Mouse (Mus musculus): ENCODE results near the gene Mettl7a1. TPM values are rescaled to one million over a fixed set of nuclear protein-coding genes. Genes with fewer than 3 reads are reported as not detected.
A peak's percentile ranks its signal among the peaks of the same experiment; 100 is the strongest.
"Not testable (repeated sequence)": the region's sequence is repeated elsewhere in the genome, so short reads cannot be mapped to it uniquely, and the experiment has no call there.

Mettl7a1 gene
- polyA plus RNA-seq (2016; fragmentation: Nextera tagmentation; extraction: Ambion mirVana): 3.1 and 3.8 TPM in 2 replicates

DNA sequence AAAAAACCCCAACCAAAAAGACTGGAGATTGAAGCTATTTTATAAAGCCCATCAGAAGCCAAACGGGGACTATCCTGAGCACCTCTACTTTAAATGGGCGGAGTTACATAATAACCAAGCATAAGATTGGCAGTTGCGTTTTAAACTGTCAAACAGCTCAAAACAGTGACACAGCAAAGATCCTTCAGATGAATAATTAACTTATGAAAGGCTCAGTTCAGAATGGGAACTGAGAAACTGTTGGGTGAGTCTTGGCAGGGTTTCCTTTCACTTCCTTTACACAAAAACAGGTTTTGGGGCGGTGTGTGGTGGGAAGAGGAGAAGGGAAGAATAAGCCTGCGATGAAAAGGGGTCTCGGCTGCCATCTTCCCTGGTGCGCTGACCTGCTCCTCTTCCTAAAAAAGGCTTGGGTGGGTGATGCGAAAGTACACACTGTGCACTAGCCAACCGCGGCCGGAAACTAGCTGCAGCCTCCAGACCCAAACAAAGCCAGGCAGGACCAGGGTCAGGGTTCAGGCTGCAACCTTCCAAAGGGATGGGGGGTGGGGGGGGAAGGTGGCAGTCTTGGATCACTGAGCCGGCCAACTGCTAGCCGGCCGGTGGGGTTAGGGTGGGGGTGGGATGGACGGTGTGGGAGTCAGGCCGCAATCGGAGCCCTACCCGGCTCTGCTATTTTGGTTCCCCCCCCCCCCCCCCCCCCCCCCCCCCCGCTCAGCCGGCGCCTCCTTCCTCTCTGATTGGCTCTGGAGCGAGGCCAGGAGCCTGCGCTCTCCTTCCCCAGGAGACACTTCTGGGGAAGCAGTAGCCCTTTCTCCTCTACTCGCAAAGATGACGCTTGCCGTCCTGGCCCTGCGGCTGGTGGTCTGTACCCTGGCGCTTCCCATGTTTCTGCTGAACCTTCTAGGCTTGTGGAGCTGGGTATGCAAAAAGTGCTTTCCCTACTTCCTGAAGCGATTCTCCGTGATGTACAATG is at the start of gene Mettl7a1:
Gene Mettl7a1, plus strand, starts transcription at position 122 of the 973 bp plus-strand sequence.
- H3K4me2 ChIP-seq: peak within 1 kb of the TSS; percentile 88
- H3K9me3 ChIP-seq (replicated peaks): no peaks in the 10 kb centered on the region
- WGBS: 7% methylated on average over 22 of the region's 30 CpGs
- peak; percentile 87 for ATAC-seq (ENCODE audit: insufficient number of reproducible peaks, low FRiP score)
- H3K27ac ChIP-seq (ENCODE audit: poor library complexity, severe bottlenecking): peak within 1 kb of the TSS; percentile 82
- no peaks in the 10 kb centered on the region for H3K36me3 ChIP-seq
- peak within 1 kb of the TSS; percentile 57 for H3K4me3 ChIP-seq
- H3K4me1 ChIP-seq (replicated peaks): 0 out of 2 replicates have a peak, but pooled peaks cover 5% of the 10 kb centered on the region
- peak within 1 kb of the TSS; percentile 77 for H3K9ac ChIP-seq
- H3K27me3 ChIP-seq (replicated peaks): 0 out of 2 replicates have a peak, but pooled peaks cover 5% of the 10 kb centered on the region

- H3K27me3 ChIP-seq (replicated peaks): no peaks in the 10 kb centered on the region
- H3K9me3 ChIP-seq (replicated peaks): no peaks in the 10 kb centered on the region
- no peaks in the 10 kb centered on the region for H3K4me1 ChIP-seq (replicated peaks)
- H3K36me3 ChIP-seq: peaks cover 83% of the 10 kb centered on the region
- no peak overlapping the region for H3K4me3 ChIP-seq
- no peak overlapping the region for H3K27ac ChIP-seq (ENCODE audit: poor library complexity, severe bottlenecking)
- no peak for ATAC-seq (ENCODE audit: insufficient number of reproducible peaks, low FRiP score)
- 86% methylated on average over 6 of the region's 6 CpGs for WGBS
- no peak overlapping the region for H3K9ac ChIP-seq
- no peak overlapping the region for H3K4me2 ChIP-seq
These were observed 47.6 kb upstream of the Mettl7a1 start for GRCm38 (mm10) chr15:100256386-100256785.

- no peak for ATAC-seq (ENCODE audit: insufficient number of reproducible peaks, low FRiP score)
- no peaks in the 10 kb centered on the region for H3K4me1 ChIP-seq (replicated peaks)
- H3K9ac ChIP-seq: no peak overlapping the region
- H3K4me2 ChIP-seq: no peak overlapping the region
- no peak overlapping the region for H3K4me3 ChIP-seq
- H3K27ac ChIP-seq (ENCODE audit: poor library complexity, severe bottlenecking): no peak overlapping the region
- no peaks in the 10 kb centered on the region for H3K9me3 ChIP-seq (replicated peaks)
- 87% methylated on average over 5 of the region's 5 CpGs for WGBS
- H3K27me3 ChIP-seq (replicated peaks): no peaks in the 10 kb centered on the region
- peaks cover 83% of the 10 kb centered on the region for H3K36me3 ChIP-seq
These were observed 46.6 kb upstream of the Mettl7a1 start for GRCm38 (mm10) chr15:100257305-100257704.

DNA sequence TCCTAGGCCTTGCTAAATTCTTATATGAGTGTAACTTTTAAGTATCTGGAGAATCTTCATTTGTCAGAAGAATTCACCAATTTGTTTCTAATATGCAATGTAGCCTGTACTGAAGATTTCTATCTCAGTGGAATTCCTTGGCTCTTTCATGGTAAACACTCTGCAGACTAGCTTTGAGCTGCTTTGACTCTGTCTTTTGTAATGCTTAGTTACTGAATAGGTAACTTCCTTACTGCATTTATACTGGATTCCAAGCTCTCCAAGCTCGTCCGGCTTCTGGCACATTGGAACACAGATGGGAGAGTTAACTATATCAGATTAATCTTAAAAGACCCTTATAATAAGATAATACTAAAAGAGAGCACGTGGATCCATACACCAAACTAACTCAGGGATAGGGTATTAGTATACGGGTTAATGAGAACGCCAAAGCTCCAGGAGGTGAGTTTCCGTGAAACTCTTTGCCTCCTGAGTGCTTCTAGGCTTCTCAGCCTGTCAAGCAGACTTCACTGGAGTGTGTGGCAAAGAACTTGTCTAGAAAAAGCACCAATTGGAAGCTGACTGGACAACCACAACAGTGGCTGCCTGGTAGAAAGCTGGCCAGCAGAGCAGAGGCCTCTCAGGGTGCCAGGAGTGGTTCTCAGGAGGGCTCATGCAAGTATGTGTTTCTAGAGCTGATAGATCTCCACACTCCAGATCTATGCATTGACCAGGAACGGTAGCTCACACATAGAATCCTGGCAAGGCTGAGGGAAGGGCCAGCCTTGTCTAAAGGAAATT is 45.1 kb upstream of the Mettl7a1 start:
- ATAC-seq (ENCODE audit: insufficient number of reproducible peaks, low FRiP score): no peak
- Histone ChIP-seq H3K4me2 (no peak overlapping the region), H3K9me3 (replicated peaks) (no peaks in the 10 kb centered on the region), H3K36me3 (peaks cover 70% of the 10 kb centered on the region), H3K9ac (no peak overlapping the region), H3K4me1 (replicated peaks) (no peaks in the 10 kb centered on the region), H3K27me3 (replicated peaks) (no peaks in the 10 kb centered on the region), H3K27ac (ENCODE audit: poor library complexity, severe bottlenecking) (no peak overlapping the region), H3K4me3 (no peak overlapping the region)
- 94% methylated on average over 7 of the region's 7 CpGs for WGBS

DNA sequence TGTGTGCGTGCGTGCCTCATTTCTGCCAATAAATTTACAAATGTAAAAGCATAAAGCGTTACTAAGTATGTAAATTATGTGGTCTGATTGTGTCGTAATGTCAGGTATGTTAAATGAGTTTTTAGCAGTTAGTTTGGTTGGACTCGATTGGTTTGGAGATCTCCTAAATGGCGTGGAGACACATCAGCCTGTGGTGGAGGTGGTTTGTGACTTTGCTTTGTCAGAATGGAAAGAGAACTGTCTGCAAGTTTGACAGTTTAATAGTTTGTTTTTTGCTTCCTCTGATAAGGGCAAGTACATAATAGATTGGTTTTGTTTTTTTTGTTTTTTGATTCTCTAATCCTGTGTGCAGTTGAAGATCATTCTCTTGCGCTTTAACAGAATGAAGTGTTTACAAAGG is 43.6 kb upstream of the Mettl7a1 start:
- not testable (repeated sequence) for ATAC-seq (ENCODE audit: insufficient number of reproducible peaks, low FRiP score); H3K27ac ChIP-seq (ENCODE audit: poor library complexity, severe bottlenecking); H3K9me3 ChIP-seq (replicated peaks); H3K27me3 ChIP-seq (replicated peaks); H3K9ac ChIP-seq; H3K4me3 ChIP-seq; H3K4me2 ChIP-seq; H3K4me1 ChIP-seq (replicated peaks)
- peaks cover 55% of the 10 kb centered on the region for H3K36me3 ChIP-seq
- 95% methylated on average over 7 of the region's 7 CpGs for WGBS

- no peak overlapping the region for H3K27ac ChIP-seq (ENCODE audit: poor library complexity, severe bottlenecking)
- no peak overlapping the region for H3K4me2 ChIP-seq
- H3K36me3 ChIP-seq: peaks cover 26% of the 10 kb centered on the region
- H3K9me3 ChIP-seq (replicated peaks): no peaks in the 10 kb centered on the region
- ATAC-seq (ENCODE audit: insufficient number of reproducible peaks, low FRiP score): no peak
- H3K4me1 ChIP-seq (replicated peaks): no peaks in the 10 kb centered on the region
- no peak overlapping the region for H3K4me3 ChIP-seq
- H3K9ac ChIP-seq: no peak overlapping the region
- H3K27me3 ChIP-seq (replicated peaks): no peaks in the 10 kb centered on the region
- WGBS: 27% methylated on average over 4 of the region's 4 CpGs
These were observed 40.6 kb upstream of the Mettl7a1 start for GRCm38 (mm10) chr15:100263246-100263905.

GRCm38 (mm10) chr15:100265586-100266325 is 38.2 kb upstream of the Mettl7a1 start:
- H3K4me2 ChIP-seq: no peak overlapping the region
- 75% methylated on average over 4 of the region's 5 CpGs for WGBS

DNA sequence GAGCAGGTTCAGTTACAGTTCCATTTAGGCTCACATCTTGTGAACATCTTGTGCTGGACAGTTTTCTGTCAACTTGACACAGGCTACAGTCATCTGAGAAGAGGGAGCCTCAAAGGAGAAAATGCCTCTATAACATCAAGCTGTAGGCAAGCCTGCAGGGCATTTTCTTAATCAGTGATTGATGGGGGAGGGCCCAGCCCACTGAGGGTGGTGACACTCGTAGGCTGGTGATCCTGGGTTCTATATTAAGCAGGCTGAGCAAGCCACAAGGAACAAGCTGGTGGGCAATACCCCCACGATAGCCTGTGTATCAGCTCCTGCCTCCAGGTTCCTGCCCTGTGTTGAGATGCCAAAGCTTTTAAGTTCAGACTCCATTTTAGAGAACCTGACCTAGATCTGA is 35.0 kb upstream of the Mettl7a1 start:
- 0 out of 2 replicates have a peak, but pooled peaks cover 8% of the 10 kb centered on the region for H3K9me3 ChIP-seq (replicated peaks)
- H3K4me2 ChIP-seq: no peak overlapping the region

More at GRCm38 (mm10) chr15:100265586-100266325, 38.2 kb upstream of the Mettl7a1 start:
- H3K27ac ChIP-seq (ENCODE audit: poor library complexity, severe bottlenecking): no peak overlapping the region
- H3K36me3 ChIP-seq: peaks cover 13% of the 10 kb centered on the region
- H3K9me3 ChIP-seq (replicated peaks): 0 out of 2 replicates have a peak, but pooled peaks cover 3% of the 10 kb centered on the region
- H3K9ac ChIP-seq: no peak overlapping the region
- peaks cover 6% of the 10 kb centered on the region for H3K27me3 ChIP-seq (replicated peaks)
- no peak for ATAC-seq (ENCODE audit: insufficient number of reproducible peaks, low FRiP score)
- H3K4me1 ChIP-seq (replicated peaks): no peaks in the 10 kb centered on the region
- H3K4me3 ChIP-seq: no peak overlapping the region

GRCm38 (mm10) chr15:100269776-100270175 is 34.2 kb upstream of the Mettl7a1 start:
- Histone ChIP-seq H3K9ac (no peak overlapping the region), H3K27me3 (replicated peaks) (peaks cover 10% of the 10 kb centered on the region), H3K27ac (ENCODE audit: poor library complexity, severe bottlenecking) (no peak overlapping the region), H3K4me1 (replicated peaks) (no peaks in the 10 kb centered on the region), H3K4me2 (peak overlapping the region; percentile 38; the same call in 1 of the 2 replicates), H3K9me3 (replicated peaks) (0 out of 2 replicates have a peak, but pooled peaks cover 9% of the 10 kb centered on the region), H3K36me3 (no peaks in the 10 kb centered on the region), H3K4me3 (no peak overlapping the region)
- 27% methylated on average over 9 of the region's 9 CpGs for WGBS
- ATAC-seq (ENCODE audit: insufficient number of reproducible peaks, low FRiP score): no peak

More for the DNA sequence above, 35.0 kb upstream of the Mettl7a1 start:
- no peak overlapping the region for H3K27ac ChIP-seq (ENCODE audit: poor library complexity, severe bottlenecking)
- peaks cover 10% of the 10 kb centered on the region for H3K27me3 ChIP-seq (replicated peaks)
- no peak for ATAC-seq (ENCODE audit: insufficient number of reproducible peaks, low FRiP score)
- H3K9ac ChIP-seq: no peak overlapping the region
- H3K36me3 ChIP-seq: no peaks in the 10 kb centered on the region
- WGBS: 69% methylated on average over 2 of the region's 2 CpGs
- no peaks in the 10 kb centered on the region for H3K4me1 ChIP-seq (replicated peaks)
- H3K4me3 ChIP-seq: no peak overlapping the region

DNA sequence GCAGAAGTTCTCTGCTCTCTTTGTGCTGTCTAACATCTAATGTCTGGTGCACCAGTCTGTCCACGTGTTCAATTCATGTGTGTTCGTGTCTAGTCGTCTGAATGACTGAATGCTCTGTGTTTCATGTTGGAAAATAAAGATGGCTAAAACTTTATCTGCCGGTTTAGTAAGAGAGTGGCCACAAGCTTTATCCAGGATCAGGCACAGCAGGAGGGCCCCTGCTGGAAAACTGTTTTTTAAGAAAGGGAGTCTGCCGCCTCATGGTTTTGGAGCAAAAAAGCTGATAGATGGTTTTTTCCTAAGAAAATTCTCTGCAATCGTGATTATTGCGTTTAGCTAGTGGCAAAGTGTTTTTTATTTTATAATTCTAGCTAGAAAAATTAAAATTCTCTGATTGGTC is 33.3 kb upstream of the Mettl7a1 start:
- 29% methylated on average over 7 of the region's 7 CpGs for WGBS
- H3K9me3 ChIP-seq (replicated peaks); H3K4me2 ChIP-seq; H3K9ac ChIP-seq; H3K36me3 ChIP-seq; ATAC-seq (ENCODE audit: insufficient number of reproducible peaks, low FRiP score); H3K27ac ChIP-seq (ENCODE audit: poor library complexity, severe bottlenecking); H3K4me1 ChIP-seq (replicated peaks); H3K27me3 ChIP-seq (replicated peaks); H3K4me3 ChIP-seq: not testable (repeated sequence)

Data from heart, embryonic 12.5 days (tissue).